Mouse (Mus musculus): ENCODE measurements around the gene Dclre1a. TPM values are rescaled to one million over a fixed set of nuclear protein-coding genes. Genes with fewer than 3 reads are reported as not detected.

The Dclre1a gene
- total RNA-seq, 2 experiments from 2014 or later, result 7.7 to 8.0 TPM

DNA sequence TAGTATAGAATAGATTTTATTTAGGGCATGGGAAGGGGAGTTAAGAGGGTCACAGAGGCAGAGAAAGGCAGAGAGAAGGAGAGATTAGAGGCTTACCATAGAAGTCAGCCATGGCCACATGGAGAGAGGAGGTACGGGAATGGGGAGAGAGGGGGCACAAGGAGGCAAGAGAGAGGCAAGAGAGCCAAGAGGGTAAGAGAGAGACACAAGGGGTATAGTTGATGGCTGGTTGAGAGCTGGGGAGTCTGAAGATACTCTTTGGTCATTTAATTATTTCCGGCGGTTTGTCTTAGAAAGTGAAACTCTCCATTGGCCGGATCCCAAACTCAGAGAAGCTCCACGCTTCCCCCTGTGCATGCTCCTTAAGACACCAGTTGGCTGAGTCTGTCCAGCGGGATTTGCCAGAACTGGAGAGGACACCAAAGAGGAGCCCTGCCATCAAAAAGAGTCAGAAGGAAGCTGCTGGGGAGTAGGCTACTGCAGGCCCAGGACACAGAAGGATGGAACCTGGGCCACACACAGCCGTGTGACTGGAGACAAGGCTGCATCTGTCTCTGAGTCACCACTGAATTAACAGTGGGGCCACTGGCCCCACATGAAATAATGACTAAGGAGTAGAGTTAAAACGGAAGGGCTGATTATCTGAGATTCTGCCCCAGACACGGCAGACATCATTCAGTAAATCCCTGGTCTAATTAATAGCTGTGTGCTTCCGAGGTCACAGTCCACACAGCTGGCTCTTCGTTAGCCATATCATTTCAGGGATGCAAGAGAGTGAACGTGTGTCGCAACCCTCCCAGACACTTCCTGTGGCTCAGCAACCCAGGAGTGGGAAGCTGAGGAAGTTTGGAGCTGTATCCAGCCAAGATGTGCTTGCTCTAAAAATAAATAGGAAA lies 62.4 kb downstream of the Dclre1a start:
- DNase-seq (ENCODE audit: low spot score in 2 of 2), result no peak

DNA sequence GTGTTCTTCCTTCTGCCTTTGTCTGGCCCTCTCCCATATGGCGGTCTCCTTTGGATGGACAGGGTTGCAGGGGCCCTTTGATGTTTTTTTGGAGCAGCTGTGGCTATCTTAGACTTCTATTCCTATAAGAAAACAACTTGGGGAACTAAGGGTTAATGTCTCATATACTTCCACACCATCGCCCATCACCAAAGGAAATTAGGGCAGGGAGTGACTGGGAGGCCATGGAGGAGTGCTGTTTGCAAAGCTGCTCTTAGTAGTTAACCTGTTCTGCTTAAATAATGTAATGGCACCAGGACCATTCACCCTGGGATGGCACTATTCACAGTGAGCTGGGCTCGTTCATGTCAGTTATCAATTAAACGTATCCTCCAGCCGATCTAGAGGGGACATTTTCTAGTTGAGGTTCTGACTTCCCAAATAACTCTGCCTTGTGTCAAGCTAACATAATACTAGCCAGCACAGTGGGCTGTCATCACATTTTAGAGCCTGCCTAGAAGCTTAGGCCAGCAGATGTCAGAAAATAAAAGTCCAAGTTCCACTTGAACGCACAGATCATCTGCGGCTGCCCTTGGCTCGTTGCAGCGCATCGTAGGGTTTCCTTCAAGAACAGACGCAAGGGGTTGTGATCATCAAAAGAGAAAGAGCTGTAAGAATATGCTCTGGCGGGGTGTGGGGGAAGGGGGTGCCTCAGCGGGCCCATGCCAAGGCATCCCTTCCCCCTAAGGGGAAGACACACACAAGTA lies 63.2 kb downstream of the Dclre1a start:
- DNase-seq (ENCODE audit: low spot score in 2 of 2), result no peak

Other genes starting within 250 kb of the Dclre1a start
- gene Nrap, start 158.2 kb downstream of the Dclre1a start, total RNA-seq (2021), result under 1 TPM; 0.18 to 0.30 TPM
- 1 to 10 TPM; 7.1 to 8.9 TPM for gene Casp7, start 151.1 kb downstream of the Dclre1a start, total RNA-seq (2021)
- gene Plekhs1, start 86.6 kb downstream of the Dclre1a start, total RNA-seq (2021), result under 1 TPM; 0.33 to 0.41 TPM
- 10 to 100 TPM; 10.8 to 11.7 TPM for gene Nhlrc2, start within 50 bp of the Dclre1a start, total RNA-seq (2021)
- gene Adrb1, start 174.0 kb upstream of the Dclre1a start, total RNA-seq (2021), result 10 to 100 TPM; 12.1 to 12.8 TPM